Mouse (Mus musculus) ES-Bruce4 (cell line): ENCODE results near the gene Lyrm4.

ENCODE experiments used
- CTCF ChIP-seq: IDR thresholded peaks from one replicate; pipeline ENCODE4 v1.8.1; 2011; ENCODE audit warnings: low read depth, low read length
- EP300 ChIP-seq: IDR thresholded peaks from 2 replicates; pipeline ENCODE4 v1.6.1; 2011; ENCODE audit warnings: low read depth, low read length; ENCODE audit not compliant: insufficient read depth
- POLR2A ChIP-seq: IDR thresholded peaks from one replicate; pipeline ENCODE4 v1.8.1; 2011; ENCODE audit warnings: low read length; ENCODE audit not compliant: insufficient read depth

- TF ChIP-seq CTCF (no peak), EP300 (no peak), POLR2A (no peak)
These were observed 176.4 kb downstream of the Lyrm4 start for GRCm38 (mm10) chr13:35940934-35941333.
